ENCODE assay signal across 12 mouse cellular contexts in genomic region chr5:125063015-125063414, GRCm38 (mm10). TPM values are rescaled to one million over a fixed set of nuclear protein-coding genes. Genes with fewer than 3 reads are reported as not detected.
DNase-seq lines count a peak whose midpoint lies in the region; ATAC-seq lines count a peak whose summit lies in the region.
"Had no signal": no experiment of that assay in that cellular context is flagged by ENCODE, and none has a peak within 500 bp of the region (broad histone marks: within the 10 kb centered on the region; RNA-seq: fewer than 3 reads in every experiment).

No protein-coding gene starts in this region.

- H3K27ac ChIP-seq in hindbrain, embryonic 11.5 days (ENCODE audit: low read depth, low read length): no peak overlapping the region
- H3K27ac ChIP-seq in limb, embryonic 10.5 days: peak overlapping the region; percentile 26; the same call in 1 of the 2 replicates
- H3K27ac ChIP-seq: embryonic facial prominence, embryonic 15.5 days; heart, embryonic 15.5 days; stomach, postnatal 0 days had no signal

- no peak overlapping the region for H3K4me3 ChIP-seq in hindbrain, embryonic 11.5 days (ENCODE audit: low read depth, low read length)
- H3K4me3 ChIP-seq in limb, embryonic 10.5 days: no peak overlapping the region
- H3K4me3 ChIP-seq: embryonic facial prominence, embryonic 15.5 days; heart, embryonic 15.5 days had no signal

- H3K36me3 ChIP-seq in hindbrain, embryonic 11.5 days (ENCODE audit: control insufficient read depth, insufficient read depth, low read length): peaks cover 7% of the 10 kb centered on the region
- H3K36me3 ChIP-seq in limb, embryonic 10.5 days: peaks cover 76% of the 10 kb centered on the region

- WGBS in hindbrain, embryonic 11.5 days: 67% methylated on average over 17 of the region's 17 CpGs
- 62% methylated on average over 17 of the region's 17 CpGs for WGBS in limb, embryonic 10.5 days

- no peak overlapping the region for H3K4me2 ChIP-seq in hindbrain, embryonic 11.5 days (replicated peaks; ENCODE audit: low read depth, low read length)
- H3K4me2 ChIP-seq: embryonic facial prominence, embryonic 15.5 days; heart, embryonic 15.5 days had no signal

- DNase-seq in adrenal gland, adult (ENCODE audit: inconsistent age in 2 of 2, low spot score in 1 of 2): peak; percentile 45 to 66
- DNase-seq in adrenal gland, adult 18-20 months (ENCODE audit: low spot score in 2 of 2): no peak
- DNase-seq in ES-CJ7 (ENCODE audit: low read depth, low spot score): peak; percentile 17
- no peak for DNase-seq in hindbrain, embryonic 11.5 days (ENCODE audit: low spot score)
- DNase-seq in limb, embryonic 10.5 days (ENCODE audit: low spot score): no peak
- DNase-seq in thymus, postnatal 36 days: no peak
- no peak for DNase-seq in thymus, postnatal 14 days

- no peak overlapping the region for H3K9ac ChIP-seq in hindbrain, embryonic 11.5 days (ENCODE audit: low read depth, low read length)
- H3K9ac ChIP-seq: embryonic facial prominence, embryonic 15.5 days; heart, embryonic 15.5 days had no signal

- H3K27me3 ChIP-seq in hindbrain, embryonic 11.5 days (ENCODE audit: control insufficient read depth, insufficient read depth, low read length): no peaks in the 10 kb centered on the region
- peaks cover 4% of the 10 kb centered on the region; the same call in 1 of the 2 replicates for H3K27me3 ChIP-seq in limb, embryonic 10.5 days (ENCODE audit: low read depth, poor library complexity, severe bottlenecking)
- H3K27me3 ChIP-seq: embryonic facial prominence, embryonic 15.5 days; heart, embryonic 15.5 days had no signal

- H3K9me3 ChIP-seq in hindbrain, embryonic 11.5 days (ENCODE audit: control insufficient read depth, low read length): no peaks in the 10 kb centered on the region
- no peaks in the 10 kb centered on the region for H3K9me3 ChIP-seq in limb, embryonic 10.5 days (replicated peaks)
- H3K9me3 ChIP-seq: embryonic facial prominence, embryonic 15.5 days; heart, embryonic 15.5 days had no signal

- H3K4me1 ChIP-seq in hindbrain, embryonic 11.5 days (replicated peaks; ENCODE audit: control insufficient read depth, insufficient read depth, low read length): peaks cover 6% of the 10 kb centered on the region
- peaks cover 54% of the 10 kb centered on the region for H3K4me1 ChIP-seq in limb, embryonic 10.5 days

- ATAC-seq in hindbrain, embryonic 11.5 days (ENCODE audit: low FRiP score): peak; percentile 48; the same call in 1 of the 2 replicates
- no peak for ATAC-seq in megakaryocyte-erythroid progenitor cell, adult 5-6 weeks (replicated peaks; ENCODE audit: low FRiP score, low TSS enrichment, poor library complexity, severe bottlenecking)

RNA-seq across cellular contexts. Expression of gene Rflna, which starts 60.0 kb away (rescaled TPM):
- 1 to 10 TPM; 2.9 to 6.3 TPM for total RNA-seq in adrenal gland, adult 18-20 months (2021)
- 7.8 and 9.2 TPM in 2 replicates for polyA plus RNA-seq in hindbrain, embryonic 11.5 days (2014; fragmentation: Nextera tagmentation; extraction: Ambion mirVana)
- 1.1 and 4.5 TPM in 2 replicates for polyA plus RNA-seq in limb, embryonic 10.5 days (2016; fragmentation: Nextera tagmentation; extraction: Ambion mirVana)
- total RNA-seq in megakaryocyte-erythroid progenitor cell, adult 5-6 weeks (2014; fragmentation: Nextera tagmentation): not detected in 2 replicates
- total RNA-seq in megakaryocyte-erythroid progenitor cell, adult 5-6 weeks (2017): not detected in 2 replicates
- total RNA-seq: monocyte, adult 5-6 weeks had no signal

Comparison
In these comparisons a context has a peak if more than half of its experiments do, and no peak if none do; other contexts are left out.
1. DNase-seq: peak in adrenal gland, adult (2 of 2) and ES-CJ7 (single experiment); none in adrenal gland, adult 18-20 months (0 of 2), hindbrain, embryonic 11.5 days (single experiment), limb, embryonic 10.5 days (single experiment), thymus, postnatal 36 days (0 of 2) and thymus, postnatal 14 days (single experiment).